Mouse (Mus musculus): ENCODE measurements at regions not wholly inside any gene's neighbourhood (a gene's known extent, or its start where the extent isn't known, plus 50 kb on each side); places are given as distances from the start of the nearest gene placed in this dataset.

GRCm38 (mm10) chr13:43898555-43899258, 114.1 kb downstream of the Cd83 start:
- TF ChIP-seq CTCF (conservative IDR thresholded peaks at IDR 0.05; ENCODE audit: low read length): no peak
- no peak for TF ChIP-seq NANOG (IDR thresholded peaks at IDR 0.05; ENCODE audit: borderline replicate concordance, low read length)

All from E14TG2a.4 (cell line).